In genomic region chr19:45015518-45016281, GRCm38 (mm10) we compare ENCODE assay signal across 1 mouse cellular context.
TF ChIP-seq lines count a peak whose summit lies in the region.

No protein-coding gene starts in this region.

TF ChIP-seq in myocyte, 11 proteins besides CTCF, POLR2A, EP300 and RAD21 (continued from another document):
- TF ChIP-seq REST (IDR thresholded peaks at IDR 0.05; ENCODE audit: insufficient read depth, insufficient read length) (no peak), USF1 (IDR thresholded peaks at IDR 0.05; ENCODE audit: low read depth) (peak; percentile 68), MAX (IDR thresholded peaks at IDR 0.05; ENCODE audit: low read depth) (no peak)
